Mouse (Mus musculus) cerebellum, adult 2 months (tissue): ENCODE results near the gene Pgp.

ENCODE experiments used
- CTCF ChIP-seq: fragments of 200-500 bp; IDR thresholded peaks from 2 replicates; pipeline ENCODE4 v1.5.1; 2011; ENCODE audit warnings: low read depth, mild to moderate bottlenecking, control low read depth, low read length, moderate library complexity, borderline replicate concordance; ENCODE audit not compliant: insufficient read depth
- POLR2A ChIP-seq: fragments of 200-500 bp; IDR thresholded peaks from 2 replicates; pipeline ENCODE4 v1.6.1; 2011; ENCODE audit warnings: low read length, control low read depth, borderline replicate concordance; ENCODE audit not compliant: insufficient read depth

DNA sequence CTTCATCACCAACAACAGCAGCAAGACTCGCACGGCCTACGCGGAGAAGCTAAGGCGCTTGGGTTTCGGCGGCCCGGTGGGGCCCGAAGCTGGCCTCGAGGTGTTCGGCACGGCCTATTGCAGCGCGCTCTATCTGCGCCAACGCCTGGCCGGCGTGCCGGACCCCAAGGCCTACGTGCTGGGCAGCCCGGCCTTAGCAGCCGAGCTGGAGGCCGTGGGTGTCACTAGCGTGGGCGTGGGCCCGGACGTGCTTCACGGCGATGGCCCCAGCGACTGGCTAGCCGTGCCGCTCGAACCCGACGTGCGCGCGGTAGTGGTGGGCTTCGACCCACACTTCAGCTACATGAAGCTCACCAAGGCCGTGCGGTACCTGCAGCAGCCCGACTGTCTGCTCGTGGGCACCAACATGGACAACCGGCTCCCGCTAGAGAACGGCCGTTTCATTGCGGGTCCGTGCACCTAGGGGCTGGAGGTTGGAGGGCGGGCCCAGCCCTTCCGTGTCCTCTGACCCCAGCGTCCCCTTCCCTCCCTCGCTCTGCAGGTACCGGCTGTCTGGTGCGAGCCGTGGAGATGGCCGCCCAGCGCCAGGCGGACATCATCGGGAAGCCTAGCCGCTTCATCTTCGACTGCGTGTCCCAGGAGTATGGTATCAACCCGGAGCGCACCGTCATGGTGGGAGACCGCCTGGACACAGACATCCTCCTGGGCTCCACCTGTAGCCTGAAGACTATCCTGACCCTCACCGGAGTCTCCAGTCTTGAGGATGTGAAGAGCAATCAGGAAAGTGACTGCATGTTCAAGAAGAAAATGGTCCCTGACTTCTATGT lies 722 bp downstream of the Pgp start:
- TF ChIP-seq CTCF (no peak), POLR2A (no peak)
